Mouse (Mus musculus) adrenal gland, adult 18-20 months (tissue): Measurements from ENCODE around the gene Trim28. TPM values are rescaled to one million over a fixed set of nuclear protein-coding genes. Genes with fewer than 3 reads are reported as not detected.

Experiments
- DNase-seq, 2 experiments: peaks; one replicate each; pipeline ENCODE4 v3.0.0; 2021 to 2022; ENCODE audit warnings: low spot score in 2 of 2
- total RNA-seq, 2 experiments: library from RNA; stranded (reverse); gene quantifications; 1 replicate in 1 of 2; 2 replicates in 1 of 2; pipeline ENCODE4 v1.2.3; 2021

Trim28 gene
- total RNA-seq, 2 experiments from 2014 or later, result 201 to 235 TPM

DNA sequence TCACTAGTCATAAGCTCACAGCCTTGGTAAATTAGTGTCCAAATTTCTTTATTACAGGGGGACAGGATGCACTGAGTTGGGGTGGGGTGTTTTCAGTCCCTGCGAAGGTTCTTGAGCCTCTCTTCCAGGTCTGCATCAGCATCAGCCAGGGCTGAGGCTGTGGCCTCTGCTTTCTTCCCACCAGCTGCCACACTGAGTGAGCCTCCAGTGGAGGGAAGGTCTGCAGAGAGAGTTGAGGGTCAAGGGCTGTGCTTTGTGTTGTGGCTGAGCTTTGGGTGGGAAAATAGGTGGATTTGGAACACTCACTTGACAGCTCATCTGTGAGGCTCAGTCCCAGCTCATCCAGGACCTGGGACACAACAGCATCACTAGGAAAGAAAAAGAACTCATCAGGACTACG lies 33.1 kb downstream of the Trim28 start:
- no peak for DNase-seq

DNA sequence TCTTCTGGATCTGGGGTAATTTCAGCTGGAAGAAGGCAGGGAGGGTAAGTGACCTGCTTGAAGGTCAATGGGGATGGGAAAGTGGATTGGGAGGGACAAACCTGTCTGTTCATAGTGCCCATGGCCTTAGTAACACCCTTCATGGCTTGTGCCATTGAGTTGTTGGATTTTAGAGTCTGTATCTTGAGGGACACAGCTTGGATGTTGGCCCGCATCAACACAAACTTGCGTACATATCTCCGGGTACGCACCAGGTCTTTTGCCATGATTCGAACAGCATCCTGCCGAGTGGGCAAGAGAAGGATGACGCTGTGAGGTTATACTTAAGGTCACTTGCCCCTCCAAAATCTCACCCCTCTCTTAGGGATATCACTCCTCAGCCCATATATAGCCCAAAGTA lies 33.6 kb downstream of the Trim28 start:
- no peak for DNase-seq

DNA sequence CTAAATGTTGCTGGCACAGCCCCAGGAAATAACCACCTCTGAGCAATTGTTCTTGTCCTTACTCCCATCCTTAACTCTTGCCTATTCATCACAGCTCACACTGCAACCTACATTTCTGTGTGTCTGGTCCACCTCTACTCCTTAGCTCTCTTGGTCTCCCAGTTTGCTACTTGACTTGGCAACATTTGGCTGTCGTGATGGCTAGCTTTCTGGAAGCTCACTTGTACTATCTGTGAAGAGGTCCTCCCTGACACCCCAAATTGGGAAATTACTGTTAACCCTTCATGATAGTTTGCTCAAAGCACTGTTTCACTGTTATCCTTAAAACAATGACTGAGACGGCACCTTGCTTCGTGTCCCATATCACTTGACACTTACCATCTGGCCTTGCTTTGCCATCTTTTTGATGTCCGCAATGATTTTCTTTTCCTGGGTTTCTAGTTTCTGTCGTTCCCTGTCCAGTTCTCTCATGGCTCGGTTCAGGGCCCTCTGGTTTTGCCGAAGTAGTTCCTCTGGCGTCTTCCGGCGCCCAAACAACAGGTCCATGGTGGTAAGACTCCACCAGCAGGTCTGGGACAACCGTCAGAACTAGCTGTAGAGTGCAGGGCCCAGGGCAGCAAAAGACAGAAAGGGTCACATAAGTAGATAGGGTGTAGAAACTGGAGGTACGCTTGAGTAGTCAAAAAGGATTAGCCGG lies 34.7 kb downstream of the Trim28 start:
- no peak for DNase-seq

DNA sequence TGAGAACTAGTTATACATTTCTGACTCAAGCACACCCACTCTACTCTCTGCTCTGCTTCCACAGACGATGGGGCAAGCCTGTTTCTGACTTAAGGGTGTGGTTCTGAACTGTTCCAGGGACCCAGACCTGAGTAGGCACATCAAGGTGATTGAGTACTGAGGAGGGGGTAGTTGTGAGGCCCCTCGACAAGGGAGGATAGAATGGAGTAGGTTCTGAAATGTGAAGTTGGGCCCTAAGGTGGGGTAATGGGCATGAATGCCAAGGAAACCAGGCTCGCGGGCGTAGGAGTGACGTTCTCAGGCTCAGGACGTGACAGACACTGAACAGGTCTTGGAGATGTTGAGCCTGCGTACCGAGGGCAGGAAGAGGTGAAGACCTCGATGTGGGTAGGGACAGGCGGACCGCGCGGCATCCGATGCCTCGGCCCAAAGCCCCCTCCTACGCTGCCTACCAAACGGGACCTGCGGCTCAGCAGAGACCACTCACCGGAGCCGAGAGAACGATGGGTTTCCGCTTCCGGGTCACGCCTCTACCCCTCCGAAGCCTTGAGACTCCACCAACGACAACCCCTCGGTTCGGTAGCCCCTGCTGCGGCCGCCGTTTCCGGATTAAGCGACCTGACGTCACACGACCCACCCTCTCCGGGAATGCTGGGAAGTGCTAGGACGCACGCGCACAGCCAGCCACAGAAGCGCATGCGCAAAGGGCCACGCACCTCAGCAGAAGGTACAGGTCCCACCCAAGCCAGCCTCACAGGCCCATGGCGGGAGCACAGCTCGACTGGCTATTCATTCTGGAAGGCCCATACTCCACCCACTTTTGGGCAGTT lies 35.4 kb downstream of the Trim28 start, which contains the start of gene Chmp2a:
TSS of gene Chmp2a (minus strand) at position 660 of the 830 bp plus-strand sequence.
- peak; percentile 96 to 97 for DNase-seq

DNA sequence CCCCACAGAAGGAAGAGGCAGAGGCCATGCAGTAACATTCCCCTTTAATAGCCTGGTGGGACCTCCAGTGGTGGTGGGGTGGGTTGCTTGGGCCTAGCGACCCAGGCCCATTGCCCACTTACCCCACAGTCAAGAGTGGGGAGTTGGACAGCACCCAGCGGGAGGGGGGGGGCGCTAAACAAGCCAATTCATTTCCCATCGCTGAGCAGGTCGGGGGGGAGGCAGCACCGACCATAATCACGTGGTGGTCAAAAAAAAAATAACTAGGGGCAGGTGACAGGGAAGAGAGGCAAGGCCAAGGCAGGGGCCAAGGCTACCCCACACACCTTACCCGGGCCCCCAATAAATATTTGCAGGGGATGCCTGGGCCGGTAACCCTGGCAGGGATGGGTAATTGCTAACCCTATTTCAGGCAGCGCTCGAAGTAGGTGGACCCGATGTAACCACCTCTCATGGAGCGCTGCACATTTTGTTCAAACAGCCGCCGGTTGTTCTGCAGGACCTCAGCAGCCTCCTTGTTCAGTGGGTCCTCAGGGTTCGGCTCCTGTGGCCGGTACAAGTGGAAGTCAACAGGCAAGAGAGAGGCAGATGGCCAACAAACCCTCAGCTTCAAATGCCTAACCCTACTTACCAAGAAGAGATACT lies 36.4 kb downstream of the Trim28 start:
- DNase-seq, result no peak

DNA sequence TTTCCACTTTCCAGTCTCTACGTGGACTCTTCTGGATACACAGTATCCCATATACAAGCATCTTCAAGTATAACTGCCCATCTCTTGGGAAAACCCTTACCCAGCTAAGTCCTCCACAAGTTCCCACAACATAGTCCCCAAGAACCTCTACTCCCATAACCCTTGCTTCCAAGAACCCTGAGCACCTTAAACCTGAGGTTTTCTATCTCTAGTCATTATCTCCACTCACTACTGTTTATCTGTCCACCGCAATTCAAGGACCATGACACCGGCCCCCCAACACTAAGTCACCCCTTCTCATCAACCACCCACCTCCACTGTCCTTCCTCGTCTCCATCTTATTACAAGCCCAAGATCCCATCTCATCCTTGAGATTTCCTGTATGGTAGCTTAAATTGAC lies 37.9 kb downstream of the Trim28 start:
- DNase-seq, result no peak

DNA sequence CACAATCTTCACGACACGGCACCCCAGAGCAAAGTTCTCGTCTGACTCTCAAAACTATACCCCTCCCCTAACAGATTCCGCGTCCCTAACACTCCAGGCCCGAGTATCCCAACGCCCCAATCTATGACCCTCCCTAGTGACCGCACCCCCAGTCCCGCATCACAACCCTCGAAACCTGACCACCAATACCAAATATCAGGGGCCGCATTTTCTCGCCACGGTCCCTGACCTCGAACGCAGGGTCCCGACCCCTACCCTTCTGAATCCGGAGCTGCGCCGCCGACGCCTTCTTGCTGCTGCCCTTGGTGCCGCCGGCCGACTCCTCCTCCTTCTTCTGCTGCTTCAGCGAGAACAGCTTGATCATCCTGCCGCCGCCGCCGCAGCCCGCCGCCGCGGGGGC lies 38.5 kb downstream of the Trim28 start:
- peak; percentile 51 to 55 for DNase-seq

DNA sequence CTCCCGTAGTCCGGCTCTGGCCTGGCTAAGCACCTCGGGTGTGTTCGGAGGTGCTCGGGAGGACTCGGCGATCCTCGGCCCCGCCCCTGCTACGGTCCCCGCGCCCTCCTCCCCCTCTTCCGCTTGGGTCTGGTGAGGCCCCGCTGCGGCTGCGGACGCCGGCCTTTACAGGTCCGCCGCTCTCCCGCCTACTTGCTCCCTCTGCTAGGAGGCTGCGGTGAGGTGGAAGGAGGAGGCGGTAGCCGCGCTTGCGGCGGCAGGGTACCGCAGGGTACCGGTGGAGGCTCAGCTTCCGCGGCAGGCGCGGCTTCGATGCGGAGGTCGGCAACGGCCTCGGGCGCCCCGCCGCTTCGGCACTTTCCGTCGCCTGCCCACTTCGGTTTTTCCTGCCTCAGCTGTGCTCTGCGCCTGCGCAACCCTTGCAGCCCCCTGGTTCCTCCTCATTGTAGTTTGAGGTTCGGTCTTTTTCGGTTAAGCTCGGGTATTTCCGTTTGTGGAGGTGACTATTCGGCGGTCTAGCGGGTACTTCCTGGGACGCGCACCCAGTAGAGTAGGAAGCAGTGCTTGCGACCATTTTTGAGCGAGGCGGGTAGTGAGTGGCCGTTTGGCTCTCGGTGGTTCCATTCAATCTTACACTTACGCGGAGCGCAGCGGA lies 39.1 kb downstream of the Trim28 start, which contains the start of gene Ube2m:
TSS of gene Ube2m (minus strand) at position 375 of the 655 bp plus-strand sequence.
- peak; percentile 99 for DNase-seq

DNA sequence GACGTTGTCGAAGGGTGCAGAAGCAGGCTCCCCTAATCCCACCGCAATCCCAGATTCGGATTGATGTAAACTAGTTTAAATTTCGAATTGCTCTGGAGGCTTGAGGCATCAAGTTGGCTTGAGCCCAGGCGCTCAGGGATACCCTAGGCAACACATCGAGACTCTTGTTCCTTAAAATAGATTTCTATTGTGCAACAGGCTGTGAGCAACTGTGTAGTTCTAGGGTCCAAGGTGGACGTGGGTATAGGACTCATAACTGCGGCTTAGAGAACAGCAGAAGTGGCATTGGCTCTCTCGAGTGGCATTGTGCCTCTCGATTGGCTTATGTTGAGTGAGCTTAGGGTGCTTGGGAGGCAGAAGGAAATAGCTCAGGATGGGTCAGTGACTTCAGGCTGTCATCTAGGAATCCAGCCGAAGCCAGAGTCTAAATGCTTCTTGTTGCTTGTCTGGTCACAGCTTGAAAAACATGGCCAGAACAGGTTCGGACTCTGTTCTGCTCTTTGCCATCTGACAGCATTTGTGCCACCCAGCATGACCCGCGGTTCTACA lies 39.8 kb downstream of the Trim28 start:
- DNase-seq, result no peak

DNA sequence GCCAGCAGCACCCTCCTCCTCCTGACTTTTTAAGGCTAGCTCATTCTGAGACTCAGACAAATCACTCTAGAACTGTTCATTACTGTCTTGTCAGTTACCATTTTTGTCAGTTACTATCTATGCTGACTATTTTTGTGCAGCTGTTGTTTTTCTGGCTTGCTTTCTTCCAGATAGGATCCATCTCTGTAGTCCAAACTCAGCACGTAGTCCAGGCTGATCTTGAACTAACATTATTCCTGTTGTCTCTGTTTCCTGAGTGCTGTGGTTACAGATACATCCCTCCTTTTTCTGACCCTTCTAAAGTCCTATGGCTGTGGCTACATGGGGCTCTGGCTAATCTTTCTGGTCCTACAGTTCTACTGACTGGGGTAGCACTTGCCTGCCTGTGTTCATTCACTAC lies 40.3 kb downstream of the Trim28 start:
- DNase-seq, result no peak

DNA sequence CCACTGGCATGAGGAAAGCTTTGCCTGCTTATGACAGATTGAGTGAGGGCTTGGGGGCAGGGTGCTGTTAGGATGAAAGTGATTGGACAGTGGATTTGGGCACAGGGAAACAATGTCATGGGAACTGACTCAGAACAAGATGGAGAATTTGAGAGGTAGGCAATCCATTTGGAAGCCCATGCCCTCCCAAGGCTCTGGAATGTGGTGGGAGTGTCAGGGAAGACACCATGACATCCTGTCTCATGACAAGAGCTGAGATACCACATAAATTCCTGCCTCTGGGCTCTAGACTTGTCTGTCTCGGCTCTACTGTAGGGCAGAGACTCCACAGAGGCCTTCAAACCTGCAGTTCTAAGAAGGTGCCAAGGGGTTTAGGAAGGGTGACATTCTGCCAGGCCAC lies 42.3 kb downstream of the Trim28 start:
- no peak for DNase-seq

DNA sequence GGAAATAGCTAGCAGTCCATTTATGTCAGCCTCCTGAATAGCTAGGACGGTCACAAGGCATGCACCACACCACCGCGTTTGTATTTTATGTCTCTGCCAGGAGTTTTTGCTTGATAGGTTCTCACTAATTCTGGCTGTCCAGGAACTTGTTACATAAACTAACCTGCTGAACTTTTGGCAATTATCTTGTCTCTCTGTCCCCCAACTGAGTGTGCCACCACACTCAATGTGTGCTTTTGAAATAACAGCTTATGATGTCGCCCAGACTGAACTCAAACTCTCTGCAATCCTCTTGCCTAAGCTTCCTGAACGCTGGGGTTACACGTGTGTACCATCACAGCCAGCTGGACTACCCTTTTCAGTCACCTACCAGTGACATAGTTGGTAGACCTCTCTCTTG lies 43.6 kb downstream of the Trim28 start:
- DNase-seq, result no peak

DNA sequence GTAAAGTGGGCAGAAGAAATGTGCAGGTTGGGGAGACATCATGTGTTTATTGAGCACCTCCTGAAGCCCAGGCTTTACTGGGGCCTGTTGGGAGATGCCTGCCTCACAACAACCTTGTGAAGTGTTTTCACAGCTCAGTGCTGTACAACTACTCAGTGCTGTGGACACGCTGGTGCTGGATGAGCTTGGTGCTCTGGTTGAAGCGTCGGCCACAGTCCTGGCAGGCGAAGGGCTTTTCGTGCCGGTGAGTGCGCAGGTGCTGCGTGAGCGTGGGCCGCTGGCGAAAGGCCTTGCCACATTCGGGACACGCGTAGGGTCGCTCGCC lies 44.2 kb downstream of the Trim28 start:
- no peak for DNase-seq

DNA sequence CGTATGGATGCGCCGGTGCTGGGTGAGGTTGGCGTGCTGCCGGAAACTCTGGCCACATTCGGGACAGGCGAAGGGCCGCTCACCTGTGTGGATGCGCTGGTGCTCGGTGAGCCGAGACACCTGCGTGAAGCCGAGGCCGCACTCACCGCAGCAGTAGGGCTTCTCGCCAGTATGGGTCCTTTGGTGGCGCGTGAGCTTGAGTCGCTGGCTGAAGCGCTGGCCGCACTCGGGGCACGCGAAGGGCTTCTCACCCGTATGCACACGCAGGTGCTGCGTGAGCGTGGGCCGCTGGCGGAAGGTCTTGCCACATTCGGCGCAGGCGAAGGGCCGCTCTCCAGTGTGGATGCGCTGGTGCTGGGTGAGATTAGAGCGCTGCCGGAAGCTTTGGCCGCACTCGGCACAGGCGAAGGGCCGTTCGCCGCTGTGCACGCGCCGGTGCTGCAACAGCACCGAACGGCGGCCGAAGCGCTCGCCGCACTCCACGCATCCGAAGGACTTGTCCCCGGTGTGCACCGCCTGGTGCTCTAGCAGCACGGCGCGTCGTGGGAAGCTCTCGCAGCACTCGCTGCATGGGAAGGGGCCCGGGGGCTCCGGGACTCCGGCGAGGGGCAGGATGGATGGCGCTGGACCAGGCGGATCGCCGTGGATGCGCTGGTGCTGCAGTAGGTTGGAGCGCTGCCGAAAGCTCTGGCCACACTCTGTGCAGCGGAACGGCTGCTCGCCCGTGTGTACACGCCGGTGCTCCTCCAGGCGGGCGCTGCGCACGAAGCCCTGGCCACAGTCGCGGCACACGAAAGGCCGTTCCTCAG lies 44.7 kb downstream of the Trim28 start:
- DNase-seq, result no peak

DNA sequence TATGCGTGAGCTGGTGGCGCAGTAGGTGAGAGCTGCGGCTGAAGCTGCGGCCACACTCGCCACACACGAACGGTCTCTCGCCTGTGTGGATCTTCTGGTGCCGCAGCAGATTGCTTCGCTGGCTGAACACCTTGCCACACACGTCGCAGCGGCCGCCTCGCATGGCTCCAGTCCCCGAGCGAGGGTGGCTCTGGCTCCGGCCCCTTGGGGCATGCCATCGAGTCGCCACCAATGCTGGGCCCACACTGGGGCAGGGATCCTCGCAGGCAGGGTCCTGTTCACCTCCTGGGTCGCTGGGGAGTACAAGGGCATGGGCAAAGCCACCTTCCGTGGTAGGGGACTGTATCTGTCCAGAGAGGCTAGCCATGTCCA lies 45.3 kb downstream of the Trim28 start:
- DNase-seq, result no peak

DNA sequence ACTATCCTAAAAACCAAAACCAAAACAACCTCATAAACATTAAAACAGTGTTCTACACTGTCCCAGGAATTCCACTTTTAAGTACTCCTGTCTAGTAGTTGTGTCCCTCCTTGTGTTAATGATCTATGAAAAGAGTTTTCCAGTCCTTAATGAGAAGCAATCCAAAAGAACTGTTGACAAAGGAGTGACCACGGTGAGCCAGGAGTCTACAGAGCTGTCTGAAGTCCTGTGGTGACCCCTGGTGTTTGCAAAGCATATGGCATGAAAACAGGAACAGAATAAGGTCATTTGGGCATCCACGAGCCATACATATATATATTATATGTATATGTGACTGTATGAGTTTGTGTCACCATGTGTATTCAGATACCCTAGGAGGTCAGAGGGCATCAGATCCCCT lies 47.2 kb downstream of the Trim28 start:
- peak in 1 of 2 experiments; percentile 51 for DNase-seq

DNA sequence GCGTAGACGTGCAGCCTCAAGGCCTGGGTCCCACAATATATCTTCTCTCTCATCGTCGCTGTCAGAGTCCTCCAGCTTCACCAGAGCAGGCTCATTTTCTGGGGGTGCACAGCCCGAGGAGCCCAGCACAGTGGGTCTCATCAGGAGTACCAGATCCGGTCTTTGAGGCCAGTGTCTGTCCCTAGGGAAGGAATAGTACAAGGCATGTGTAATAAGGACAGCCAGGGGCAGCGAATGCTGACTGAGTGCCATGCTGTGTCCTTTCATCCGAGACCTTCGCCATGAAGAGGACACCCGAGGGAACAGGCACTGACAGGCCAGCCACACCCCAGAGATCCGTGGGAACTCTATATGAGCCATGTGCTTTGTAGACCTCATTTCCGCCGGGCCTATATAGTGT lies 54.1 kb downstream of the Trim28 start:
- DNase-seq, result no peak

DNA sequence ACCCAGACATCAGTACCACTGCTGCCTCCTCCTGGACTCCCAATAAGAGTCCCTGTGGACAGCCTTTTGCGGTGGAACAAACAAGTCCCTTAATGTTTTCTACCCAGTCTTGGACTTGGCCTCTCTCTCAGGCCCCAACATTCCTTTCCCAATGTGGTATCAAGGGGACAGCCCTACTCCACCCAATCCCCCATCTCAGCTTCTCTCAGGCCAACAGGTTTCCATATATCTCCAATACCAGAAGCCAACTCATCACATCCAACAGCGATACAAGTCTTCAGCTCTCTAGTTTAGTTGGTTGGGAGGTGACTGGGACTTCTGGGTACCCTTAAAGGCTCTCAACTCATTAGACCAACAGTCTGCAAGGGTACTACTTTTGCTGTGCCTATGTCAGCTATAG lies 54.6 kb downstream of the Trim28 start:
- no peak for DNase-seq

DNA sequence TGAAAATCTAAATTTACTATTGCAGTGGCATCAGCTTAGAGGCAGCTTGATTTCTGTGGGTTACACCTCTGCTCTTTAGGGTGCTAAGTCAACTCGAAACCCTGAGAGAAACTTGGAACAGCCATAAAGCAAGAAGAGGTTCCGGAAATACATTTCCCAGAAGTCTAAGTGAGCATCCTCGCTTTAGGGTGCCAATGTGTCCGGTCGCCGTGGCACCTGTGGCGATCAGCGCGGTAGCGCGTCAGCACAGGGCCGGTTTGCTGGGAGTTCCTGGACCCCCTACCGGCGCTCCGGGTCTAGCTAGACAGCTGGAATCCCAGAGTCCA lies 55.0 kb downstream of the Trim28 start:
- no peak for DNase-seq

DNA sequence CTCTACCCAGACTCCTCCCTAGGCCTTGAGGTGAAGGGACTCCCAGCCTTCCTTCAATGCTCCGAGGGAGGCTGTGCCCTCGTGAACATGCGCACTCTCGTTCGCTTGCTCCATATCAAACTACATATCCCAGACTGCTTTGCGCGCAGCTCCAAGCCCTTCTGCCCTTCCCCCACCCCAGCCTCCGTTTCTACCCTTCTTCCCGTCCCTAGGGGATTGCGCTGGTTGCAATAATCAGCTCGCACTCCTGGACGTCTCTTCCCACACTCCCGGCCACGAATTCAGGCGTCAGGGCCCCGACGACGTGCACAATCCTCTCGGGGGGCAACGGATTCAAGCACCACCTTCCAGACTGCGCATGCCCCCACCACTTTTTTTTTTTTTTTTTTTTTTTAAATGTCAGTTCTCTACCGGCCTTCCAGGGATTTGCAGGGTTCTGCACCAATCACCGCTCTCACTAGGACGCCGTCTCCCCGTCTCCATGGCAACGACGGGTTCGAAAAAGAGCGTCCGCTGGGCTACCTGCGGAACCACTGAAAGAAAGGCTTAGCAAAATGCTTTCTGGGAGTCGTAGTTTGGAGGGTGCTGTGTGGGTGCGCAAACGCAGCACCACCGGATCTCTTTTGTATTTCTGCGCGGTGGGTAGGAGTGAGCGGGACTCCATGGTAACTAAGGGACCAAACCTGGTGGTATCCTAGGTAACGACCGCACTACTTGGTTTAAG lies 55.5 kb downstream of the Trim28 start, which contains the start of gene Mzf1:
TSS of gene Mzf1 (minus strand) at position 478 of the 724 bp plus-strand sequence.
- DNase-seq, result peak; percentile 79 to 86
